ENCODE assay signal across 11 mouse cellular contexts in the genomic region with DNA sequence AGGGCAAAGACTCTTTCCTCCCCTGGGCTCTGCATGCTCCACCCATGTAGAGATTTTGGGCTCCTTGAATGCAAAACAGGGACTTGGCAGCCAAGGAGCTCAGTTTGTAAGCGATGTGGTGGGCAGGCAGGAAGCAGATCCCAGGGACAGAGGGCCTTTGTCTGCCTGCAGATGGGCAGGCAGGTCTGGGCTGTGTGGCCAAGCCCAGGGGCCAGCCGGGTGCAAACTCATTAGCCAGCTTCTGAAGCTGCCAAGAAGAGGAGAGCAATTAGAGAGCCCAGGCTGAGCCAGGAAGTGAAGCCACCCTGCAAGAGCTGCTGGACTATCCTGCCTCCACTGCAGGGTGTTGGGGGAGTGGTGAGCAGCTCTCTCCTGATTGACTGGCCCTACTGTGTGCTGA. TPM values are rescaled to one million over a fixed set of nuclear protein-coding genes. Genes with fewer than 3 reads are reported as not detected.
A peak's percentile ranks its signal among the peaks of the same experiment; 100 is the strongest.
DNase-seq lines count a peak whose midpoint lies in the region; ATAC-seq and TF ChIP-seq lines count a peak whose summit lies in the region.
"Had no signal": no experiment of that assay in that cellular context is flagged by ENCODE, and none has a peak within 500 bp of the region (broad histone marks: within the 10 kb centered on the region; RNA-seq: fewer than 3 reads in every experiment).

No protein-coding gene starts in this region.

- peaks cover 17% of the 10 kb centered on the region; the same call in 1 of the 2 replicates for H3K4me1 ChIP-seq in midbrain, embryonic 13.5 days (replicated peaks)
- H3K4me1 ChIP-seq in midbrain, embryonic 10.5 days, result peaks cover 6% of the 10 kb centered on the region

- no peak overlapping the region for H3K27ac ChIP-seq in midbrain, embryonic 13.5 days
- no peak overlapping the region for H3K27ac ChIP-seq in midbrain, embryonic 10.5 days (replicated peaks)
- H3K27ac ChIP-seq in left cerebral cortex, adult 2 months, result no peak overlapping the region
- H3K27ac ChIP-seq: kidney, postnatal 0 days had no signal

- peak; percentile 32 for ATAC-seq in midbrain, embryonic 13.5 days
- ATAC-seq in megakaryocyte, adult 5-6 weeks (ENCODE audit: poor library complexity, severe bottlenecking), result no peak

- TF ChIP-seq CTCF in left cerebral cortex, adult 2 months (IDR thresholded peaks at IDR 0.05), result no peak

- H3K9ac ChIP-seq in midbrain, embryonic 13.5 days (replicated peaks), result no peak overlapping the region

- no peak for DNase-seq in midbrain, embryonic 10.5 days (ENCODE audit: low spot score)
- peak; percentile 25 to 60 for DNase-seq in frontal cortex, adult 2 months (ENCODE audit: extremely low spot score in 1 of 2, low spot score in 1 of 2)
- peak; percentile 21 to 57 for DNase-seq in left cerebral cortex, adult 2 months (ENCODE audit: extremely low spot score in 1 of 2, low spot score in 2 of 2)
- peak; percentile 24 for DNase-seq in telencephalon, adult 2 months (ENCODE audit: low read depth, low spot score)
- no peak for DNase-seq in kidney, adult 11 months
- no peak for DNase-seq in thymus, postnatal 14 days

- H3K9me3 ChIP-seq in midbrain, embryonic 13.5 days, result no peaks in the 10 kb centered on the region
- H3K9me3 ChIP-seq in midbrain, embryonic 10.5 days (replicated peaks), result no peaks in the 10 kb centered on the region

- H3K4me3 ChIP-seq in midbrain, embryonic 13.5 days (replicated peaks), result no peak overlapping the region
- no peak overlapping the region for H3K4me3 ChIP-seq in midbrain, embryonic 10.5 days
- H3K4me3 ChIP-seq in left cerebral cortex, adult 2 months, result no peak overlapping the region
- H3K4me3 ChIP-seq: myocyte had no signal

- WGBS in midbrain, embryonic 13.5 days, result 40% methylated on average over 2 of the region's 2 CpGs
- WGBS in midbrain, embryonic 10.5 days, result 39% methylated on average over 2 of the region's 2 CpGs

- H3K4me2 ChIP-seq in midbrain, embryonic 13.5 days (replicated peaks), result no peak overlapping the region

- H3K36me3 ChIP-seq in midbrain, embryonic 13.5 days, result no peaks in the 10 kb centered on the region
- H3K36me3 ChIP-seq in midbrain, embryonic 10.5 days, result no peaks in the 10 kb centered on the region

- no peaks in the 10 kb centered on the region; the same call in 1 of the 2 replicates for H3K27me3 ChIP-seq in midbrain, embryonic 13.5 days
- no peaks in the 10 kb centered on the region for H3K27me3 ChIP-seq in midbrain, embryonic 10.5 days (ENCODE audit: low read depth, poor library complexity, severe bottlenecking)

- intact Hi-C loops in left cerebral cortex, adult 2 months (cut with DNase I), result loop anchor here (2.0 kb wide), 1 partner anchor 63 kb away; no protein-coding TSS in a partner anchor

RNA-seq across cellular contexts. Expression of gene Edn2, which starts 28.9 kb away (rescaled TPM):
- polyA plus RNA-seq in midbrain, embryonic 13.5 days (2015; fragmentation: Nextera tagmentation; extraction: Ambion mirVana), result not detected in 2 replicates
- polyA plus RNA-seq in midbrain, embryonic 10.5 days (2016; fragmentation: Nextera tagmentation; extraction: Ambion mirVana), result not detected in 2 replicates
- 0.06 and 0.13 TPM in 2 replicates for polyA plus RNA-seq in frontal cortex, adult 2 months (2012; rRNA removed)
- not detected for total RNA-seq in left cerebral cortex, adult 2 months (2021)
- not detected in 2 replicates for total RNA-seq in megakaryocyte, adult 5-6 weeks (2015)
- not detected in 2 replicates for total RNA-seq in megakaryocyte, adult 5-6 weeks (2017)
- total RNA-seq: common myeloid progenitor, adult 5-6 weeks had no signal
- polyA plus RNA-seq: kidney, postnatal 0 days; myocyte had no signal

Comparison
In these comparisons a context has a peak if more than half of its experiments do, and no peak if none do; other contexts are left out.
1. DNase-seq: peak in frontal cortex, adult 2 months (2 of 2), left cerebral cortex, adult 2 months (2 of 2) and telencephalon, adult 2 months (single experiment); none in midbrain, embryonic 10.5 days (single experiment), kidney, adult 11 months (single experiment) and thymus, postnatal 14 days (single experiment).